Mouse (Mus musculus) kidney, postnatal 4 days (tissue): Measurements from ENCODE around the gene Olfr1316.

Experiments used
- DNase-seq, 2 experiments: peaks; one replicate each; pipeline ENCODE4 v3.0.0; 2021; ENCODE audit warnings: mixed read lengths in 2 of 2

Olfr1316 gene

DNA sequence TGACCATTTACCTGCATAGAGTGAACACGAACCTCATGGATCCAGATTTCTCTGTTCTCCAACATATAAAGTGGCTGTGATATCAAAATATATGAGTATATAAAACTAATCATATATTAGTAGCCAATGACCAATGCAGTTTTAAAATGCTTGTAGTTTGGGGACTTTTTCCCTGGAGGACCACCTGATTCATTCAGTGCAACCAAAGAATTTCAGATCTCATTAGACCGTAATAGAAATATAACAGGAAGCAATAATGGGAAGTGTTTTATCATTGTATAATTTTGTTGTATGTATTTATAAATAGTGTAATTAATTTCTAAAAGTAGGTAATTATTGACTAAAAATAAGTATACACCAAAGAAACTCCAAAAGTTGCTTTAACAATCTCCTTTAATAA is at the start of gene Olfr1316:
Gene Olfr1316, minus strand, starts transcription at position 101 of the 400 bp plus-strand sequence.
- DNase-seq = no peak

DNA sequence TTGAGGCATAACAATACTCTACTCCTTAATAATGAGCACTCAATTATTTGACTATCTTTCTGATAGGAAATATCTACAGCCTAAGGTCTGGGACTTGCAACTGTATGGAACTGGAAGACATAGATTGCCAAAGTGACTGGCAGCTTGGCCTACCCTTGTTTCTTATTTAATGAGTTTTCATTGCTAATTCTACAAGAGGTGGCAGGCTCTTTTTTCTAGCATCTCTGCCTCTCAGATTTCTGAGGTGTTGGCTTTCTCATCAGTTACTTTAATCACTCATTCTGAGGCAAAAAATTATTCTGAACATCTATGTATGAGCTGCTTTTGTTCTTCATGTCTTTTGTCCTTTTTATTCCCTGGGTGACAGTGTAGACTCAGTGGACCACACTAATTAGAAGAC is 19.1 kb upstream of the Olfr1316 start, which contains the start of gene Olfr1318:
Gene Olfr1318, plus strand, starts transcription at position 301 of the 400 bp plus-strand sequence.
- DNase-seq = no peak

GRCm38 (mm10) chr2:112140029-112140428 is 5.3 kb upstream of the Olfr1316 start, which contains the start of gene Olfr1317:
Gene Olfr1317 (plus strand): TSS chr2:112140329.
- no peak for DNase-seq

GRCm38 (mm10) chr2:112115340-112115739 is 19.4 kb downstream of the Olfr1316 start, which contains the start of gene Olfr1315-ps1:
Gene Olfr1315-ps1 (minus strand): TSS chr2:112115440.
- no peak for DNase-seq

DNA sequence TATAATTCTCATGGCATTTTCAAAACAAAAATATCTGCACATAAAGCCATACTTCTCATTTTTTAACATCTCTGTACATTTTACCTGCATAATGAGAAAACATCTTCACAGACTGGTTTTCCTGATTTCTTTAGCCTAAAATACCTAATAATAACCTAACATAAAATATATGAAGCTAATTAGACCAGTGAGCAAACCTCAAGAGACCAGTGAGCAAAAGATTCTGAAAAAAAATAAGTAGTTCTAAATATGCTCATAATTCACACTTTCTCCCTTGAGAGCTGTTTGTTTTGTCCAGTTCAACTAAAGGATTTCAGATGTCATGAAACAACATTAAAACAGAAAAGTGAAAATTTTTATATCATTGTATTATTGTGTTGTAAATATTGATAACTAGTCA is 38.1 kb downstream of the Olfr1316 start, which contains the start of gene Olfr1314:
Gene Olfr1314, minus strand, starts transcription at position 101 of the 400 bp plus-strand sequence.
- DNase-seq = no peak

- DNase-seq = no peak
Measured at GRCm38 (mm10) chr2:112077743-112078142, 57.0 kb downstream of the Olfr1316 start, which contains the start of gene Olfr1313. Gene Olfr1313 (minus strand): TSS chr2:112077843.
